Mouse (Mus musculus) limb, embryonic 13.5 days (tissue): ENCODE measurements around the gene Bcl2. TPM values are rescaled to one million over a fixed set of nuclear protein-coding genes. Genes with fewer than 3 reads are reported as not detected.
A peak's percentile ranks its signal among the peaks of the same experiment; 100 is the strongest.

Source experiments
- ATAC-seq: fragments of 200-750 bp; cut with Nextera tagmentation; 2 replicates; pipeline ENCODE4 v1.8.0; 2017; ENCODE audit warnings: low read depth, moderate number of reproducible peaks, moderate TSS enrichment; ENCODE audit not compliant: low FRiP score
- H3K27ac ChIP-seq: fragments of 300-500 bp; sonication (generic); 2 replicates; pipeline ENCODE4 v1.5.1; 2015; ENCODE audit warnings: inconsistent platforms, mild to moderate bottlenecking, moderate library complexity
- H3K27me3 ChIP-seq: fragments of 300-500 bp; sonication (generic); 2 replicates; pipeline ENCODE4 v1.6.1; 2015; ENCODE audit warnings: mild to moderate bottlenecking, inconsistent platforms
- H3K36me3 ChIP-seq: fragments of 300-500 bp; sonication (generic); 2 replicates; pipeline ENCODE4 v1.6.1; 2015; ENCODE audit warnings: inconsistent platforms, mild to moderate bottlenecking, moderate library complexity
- H3K4me1 ChIP-seq: fragments of 300-500 bp; sonication (generic); 2 replicates; pipeline ENCODE4 v1.6.1; 2015; ENCODE audit warnings: inconsistent platforms
- H3K4me2 ChIP-seq: fragments of 300-500 bp; sonication (generic); replicated peaks from 2 replicates; pipeline ENCODE4 v1.6.1; 2015; ENCODE audit warnings: inconsistent platforms, mild to moderate bottlenecking, moderate library complexity
- H3K4me3 ChIP-seq: fragments of 300-500 bp; sonication (generic); 2 replicates; pipeline ENCODE4 v1.5.1; 2015; ENCODE audit warnings: moderate library complexity, mild to moderate bottlenecking, inconsistent platforms
- H3K9ac ChIP-seq: fragments of 300-500 bp; sonication (generic); 2 replicates; pipeline ENCODE4 v1.6.1; 2015; ENCODE audit warnings: mild to moderate bottlenecking, inconsistent platforms
- H3K9me3 ChIP-seq: fragments of 300-500 bp; sonication (generic); 2 replicates; pipeline ENCODE4 v1.6.1; 2016; ENCODE audit warnings: inconsistent platforms
- WGBS: fragments of 180-500 bp; shearing (Covaris S2); methylation state at CpG from one replicate; pipeline ENCODE4 v1.1.7; 2015; 5-methylcytosine and 5-hydroxymethylcytosine counted together
- polyA plus RNA-seq: library from polyadenylated mRNA; unstranded; fragments of >200 nt; fragmentation: Nextera tagmentation; extraction: Ambion mirVana; gene quantifications from 2 replicates; pipeline ENCODE4 v1.2.1, GENCODE M21; 2015

Bcl2 gene
- polyA plus RNA-seq, result 33.3 and 37.8 TPM in 2 replicates

GRCm38 (mm10) chr1:106713621-106714529, at the start of gene Bcl2:
Gene Bcl2 (minus strand): TSS chr1:106714274.
- Histone ChIP-seq H3K27ac (peak within 1 kb of the TSS; percentile 94), H3K9me3 (no peaks in the 10 kb centered on the region), H3K36me3 (no peaks in the 10 kb centered on the region), H3K4me1 (peaks cover 38% of the 10 kb centered on the region), H3K4me3 (peak within 1 kb of the TSS; percentile 73), H3K4me2 (peak within 1 kb of the TSS; percentile 96), H3K9ac (peak within 1 kb of the TSS; percentile 84), H3K27me3 (no peaks in the 10 kb centered on the region)
- under 1% methylated on average over 71 of the region's 95 CpGs for WGBS
- ATAC-seq, result peak; percentile 86

DNA sequence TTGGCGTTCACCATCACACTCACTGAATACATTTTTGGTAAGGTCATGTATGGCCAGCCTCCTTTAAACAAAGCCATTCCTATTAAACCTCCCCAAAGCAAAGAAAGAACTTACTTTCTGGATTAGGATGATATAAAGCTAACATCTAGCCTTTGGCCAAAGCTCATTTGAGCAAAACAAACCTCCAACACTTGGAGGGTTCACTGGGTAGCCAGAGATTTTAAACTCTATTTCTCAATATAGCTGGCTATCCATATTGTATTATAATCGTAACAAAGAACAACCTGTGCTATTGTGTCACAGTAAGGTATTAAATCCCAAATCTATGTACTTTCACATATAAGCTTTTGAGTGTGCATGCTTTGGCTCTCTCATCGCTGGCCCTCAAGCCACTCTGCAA, 46.7 kb upstream of the Bcl2 start:
- H3K27me3 ChIP-seq, result no peaks in the 10 kb centered on the region
- no peak overlapping the region; the same call in 1 of the 2 replicates for H3K4me2 ChIP-seq
- peaks cover 14% of the 10 kb centered on the region for H3K4me1 ChIP-seq
- WGBS, result 96% methylated on average over 3 of the region's 3 CpGs
- ATAC-seq, result no peak
- H3K9ac ChIP-seq, result no peak overlapping the region
- no peaks in the 10 kb centered on the region for H3K9me3 ChIP-seq
- H3K4me3 ChIP-seq, result no peak overlapping the region
- H3K36me3 ChIP-seq, result peaks cover 18% of the 10 kb centered on the region
- no peak overlapping the region for H3K27ac ChIP-seq

GRCm38 (mm10) chr1:106759572-106760435, 45.7 kb upstream of the Bcl2 start, which contains the start of gene Kdsr:
Gene Kdsr (minus strand): TSS chr1:106759727.
- Histone ChIP-seq H3K36me3 (peaks cover 15% of the 10 kb centered on the region), H3K4me1 (peaks cover 14% of the 10 kb centered on the region), H3K9me3 (no peaks in the 10 kb centered on the region), H3K27ac (peak within 1 kb of the TSS; percentile 84), H3K4me2 (peak within 1 kb of the TSS; percentile 98), H3K27me3 (no peaks in the 10 kb centered on the region), H3K4me3 (peak within 1 kb of the TSS; percentile 77), H3K9ac (peak within 1 kb of the TSS; percentile 84)
- 2% methylated on average over 47 of the region's 51 CpGs for WGBS
- ATAC-seq, result peak; percentile 100

GRCm38 (mm10) chr1:106758734-106759571, 44.9 kb upstream of the Bcl2 start:
- H3K27ac ChIP-seq, result peak overlapping the region; percentile 70
- ATAC-seq, result peak; percentile 68

GRCm38 (mm10) chr1:106756633-106757032, 42.6 kb upstream of the Bcl2 start:
- Histone ChIP-seq H3K27me3 (no peaks in the 10 kb centered on the region), H3K4me1 (peaks cover 14% of the 10 kb centered on the region), H3K4me2 (no peak overlapping the region), H3K9me3 (no peaks in the 10 kb centered on the region), H3K36me3 (peaks cover 17% of the 10 kb centered on the region), H3K9ac (no peak overlapping the region), H3K4me3 (no peak overlapping the region), H3K27ac (no peak overlapping the region)
- WGBS, result 85% methylated on average over 4 of the region's 4 CpGs
- no peak for ATAC-seq

More at GRCm38 (mm10) chr1:106758734-106759571, 44.9 kb upstream of the Bcl2 start:
- Histone ChIP-seq H3K27me3 (no peaks in the 10 kb centered on the region), H3K9ac (peak overlapping the region; percentile 84), H3K4me1 (peaks cover 14% of the 10 kb centered on the region), H3K9me3 (no peaks in the 10 kb centered on the region), H3K4me3 (peak overlapping the region; percentile 77), H3K36me3 (peaks cover 14% of the 10 kb centered on the region), H3K4me2 (peak overlapping the region; percentile 98)
- WGBS, result 3% methylated on average over 34 of the region's 34 CpGs

- ATAC-seq, result no peak
- H3K9ac ChIP-seq, result no peak overlapping the region
- peaks cover 26% of the 10 kb centered on the region for H3K36me3 ChIP-seq
- no peak overlapping the region for H3K4me3 ChIP-seq
- no peaks in the 10 kb centered on the region for H3K27me3 ChIP-seq
- H3K4me1 ChIP-seq, result no peaks in the 10 kb centered on the region
- no peak overlapping the region for H3K4me2 ChIP-seq
- 96% methylated on average over 5 of the region's 5 CpGs for WGBS
- no peak overlapping the region for H3K27ac ChIP-seq
- H3K9me3 ChIP-seq, result no peaks in the 10 kb centered on the region
Observed at GRCm38 (mm10) chr1:106752013-106752412, 37.9 kb upstream of the Bcl2 start.

GRCm38 (mm10) chr1:106750656-106751055, 36.6 kb upstream of the Bcl2 start:
- no peak overlapping the region for H3K4me3 ChIP-seq
- no peak overlapping the region for H3K9ac ChIP-seq
- ATAC-seq, result no peak
- H3K9me3 ChIP-seq, result no peaks in the 10 kb centered on the region
- H3K27me3 ChIP-seq, result no peaks in the 10 kb centered on the region
- 83% methylated on average over 1 of the region's 1 CpGs for WGBS
- H3K36me3 ChIP-seq, result peaks cover 39% of the 10 kb centered on the region
- H3K4me2 ChIP-seq, result no peak overlapping the region
- no peaks in the 10 kb centered on the region for H3K4me1 ChIP-seq
- H3K27ac ChIP-seq, result no peak overlapping the region

DNA sequence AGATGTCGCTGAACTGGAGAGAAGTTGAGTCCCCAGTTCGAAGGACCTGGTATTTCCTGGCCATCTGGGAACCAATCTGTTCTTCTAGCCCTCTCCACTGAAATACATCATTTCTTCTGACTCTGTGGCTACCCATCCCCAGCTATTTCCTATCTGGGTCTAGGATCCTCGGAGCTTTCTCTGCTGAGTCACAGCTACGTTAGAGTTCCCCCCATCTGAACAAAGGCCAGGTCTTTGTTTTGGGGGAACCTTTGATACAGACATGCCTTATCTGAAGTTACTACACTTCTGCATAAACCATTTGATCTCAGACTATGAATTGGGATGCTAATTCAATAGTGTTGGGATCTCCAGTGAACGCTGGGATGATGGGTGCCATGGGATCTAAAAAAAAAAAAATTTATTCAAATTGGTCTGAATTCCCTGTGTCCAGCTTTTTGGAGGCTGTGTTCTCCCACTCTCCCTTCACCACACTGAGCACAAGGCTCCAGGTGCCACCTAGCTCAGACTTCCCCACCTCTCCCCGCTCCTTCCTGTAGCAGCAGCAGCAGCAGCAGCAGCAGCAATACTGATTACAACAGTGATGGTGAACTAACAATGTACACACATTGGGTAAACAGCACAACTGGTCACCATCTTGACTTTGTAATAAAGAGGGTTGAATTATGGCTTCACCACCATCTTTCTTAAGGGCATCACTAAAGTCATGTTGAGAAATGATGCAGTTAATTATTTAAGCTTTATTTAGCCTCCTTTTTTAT, 34.7 kb upstream of the Bcl2 start:
- 85% methylated on average over 6 of the region's 6 CpGs for WGBS
- no peaks in the 10 kb centered on the region for H3K9me3 ChIP-seq
- H3K4me1 ChIP-seq, result no peaks in the 10 kb centered on the region
- H3K27me3 ChIP-seq, result no peaks in the 10 kb centered on the region
- H3K4me3 ChIP-seq, result no peak overlapping the region
- no peak for ATAC-seq
- H3K9ac ChIP-seq, result no peak overlapping the region
- no peak overlapping the region for H3K4me2 ChIP-seq
- no peak overlapping the region for H3K27ac ChIP-seq
- peaks cover 30% of the 10 kb centered on the region for H3K36me3 ChIP-seq

- no peak overlapping the region for H3K4me2 ChIP-seq
- no peak overlapping the region for H3K27ac ChIP-seq
- no peaks in the 10 kb centered on the region for H3K9me3 ChIP-seq
- H3K9ac ChIP-seq, result no peak overlapping the region
- H3K27me3 ChIP-seq, result no peaks in the 10 kb centered on the region
- no peak overlapping the region for H3K4me3 ChIP-seq
- H3K36me3 ChIP-seq, result peaks cover 57% of the 10 kb centered on the region
- H3K4me1 ChIP-seq, result no peaks in the 10 kb centered on the region
- no peak for ATAC-seq
- WGBS, result 66% methylated on average over 6 of the region's 6 CpGs
Observed at GRCm38 (mm10) chr1:106742980-106743379, 28.9 kb upstream of the Bcl2 start.

GRCm38 (mm10) chr1:106740735-106741134, 26.7 kb upstream of the Bcl2 start:
- ATAC-seq, result no peak

GRCm38 (mm10) chr1:106739810-106740209, 25.7 kb upstream of the Bcl2 start:
- H3K4me2 ChIP-seq, result no peak overlapping the region
- peaks cover 51% of the 10 kb centered on the region for H3K36me3 ChIP-seq
- no peak overlapping the region for H3K4me3 ChIP-seq
- WGBS, result 92% methylated on average over 5 of the region's 5 CpGs
- H3K27ac ChIP-seq, result no peak overlapping the region
- no peaks in the 10 kb centered on the region for H3K4me1 ChIP-seq
- ATAC-seq, result no peak
- H3K9ac ChIP-seq, result no peak overlapping the region
- no peaks in the 10 kb centered on the region for H3K9me3 ChIP-seq
- H3K27me3 ChIP-seq, result no peaks in the 10 kb centered on the region

More at GRCm38 (mm10) chr1:106740735-106741134, 26.7 kb upstream of the Bcl2 start:
- Histone ChIP-seq H3K27me3 (no peaks in the 10 kb centered on the region), H3K9ac (no peak overlapping the region), H3K4me1 (no peaks in the 10 kb centered on the region), H3K9me3 (no peaks in the 10 kb centered on the region), H3K4me3 (no peak overlapping the region), H3K27ac (no peak overlapping the region), H3K36me3 (peaks cover 51% of the 10 kb centered on the region), H3K4me2 (no peak overlapping the region)
- 92% methylated on average over 4 of the region's 4 CpGs for WGBS
